Mouse (Mus musculus): ENCODE results near the gene Cer1. TPM values are rescaled to one million over a fixed set of nuclear protein-coding genes. Genes with fewer than 3 reads are reported as not detected.
A peak's percentile ranks its signal among the peaks of the same experiment; 100 is the strongest.

Cer1 gene
- polyA plus RNA-seq, 1 experiment: not detected

DNA sequence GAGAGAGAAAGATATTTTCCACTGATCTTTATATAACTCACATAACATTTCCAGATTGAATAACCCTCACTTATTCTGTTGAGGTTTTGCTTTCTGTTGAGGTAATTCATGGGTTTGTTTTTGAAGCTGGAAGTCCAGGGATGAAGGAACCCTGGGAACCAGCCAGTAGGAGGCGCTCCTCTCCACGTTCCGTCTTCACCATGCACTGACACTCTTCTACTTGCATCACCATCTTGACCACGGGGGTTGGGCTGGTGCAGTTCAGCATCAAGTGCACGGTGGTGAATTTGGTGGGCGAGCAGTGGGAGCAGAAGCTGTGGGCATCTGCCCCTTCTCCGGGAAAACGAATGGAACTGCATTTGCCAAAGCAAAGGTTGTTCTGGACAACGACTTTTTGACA is 2.4 kb downstream of the Cer1 start:
- no peak overlapping the region for H3K4me3 ChIP-seq (replicated peaks; ENCODE audit: control insufficient read depth, low read depth, low read length)
- no peak overlapping the region for H3K27ac ChIP-seq (ENCODE audit: control insufficient read depth, insufficient read depth, low read depth, low read length, poor library complexity)
- H3K4me1 ChIP-seq (ENCODE audit: control insufficient read depth, insufficient read depth, low read length): no peaks in the 10 kb centered on the region
- peak; percentile 16; the same call in 1 of the 2 replicates for TF ChIP-seq CTCF (IDR thresholded peaks at IDR 0.05; ENCODE audit: control insufficient read depth, insufficient read depth, low read length)
- no peak for TF ChIP-seq POLR2A (IDR thresholded peaks at IDR 0.05; ENCODE audit: borderline replicate concordance, control insufficient read depth, low read depth, low read length)
- 78% methylated on average over 9 of the region's 9 CpGs for WGBS

DNA sequence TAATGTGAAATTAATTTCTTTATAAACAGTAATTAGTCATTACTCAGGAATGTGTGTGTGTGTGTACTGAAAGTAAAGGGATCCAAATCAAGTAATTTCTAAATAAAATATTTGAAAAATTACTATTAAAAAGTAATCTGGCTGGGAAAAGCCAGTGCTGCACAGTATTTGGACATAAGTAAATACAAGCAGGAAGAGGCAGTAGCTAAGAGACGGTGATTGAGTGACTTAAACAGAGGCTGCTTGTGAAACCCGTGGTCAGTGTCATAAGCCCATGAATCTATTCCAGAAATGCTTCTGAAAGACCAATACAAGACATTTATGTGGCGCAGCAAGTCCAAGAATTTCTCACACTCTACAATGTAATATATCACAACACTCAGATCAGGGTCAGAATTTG is 3.6 kb downstream of the Cer1 start:
- Histone ChIP-seq H3K4me3 (replicated peaks; ENCODE audit: control insufficient read depth, low read depth, low read length) (no peak overlapping the region), H3K27ac (ENCODE audit: control insufficient read depth, insufficient read depth, low read depth, low read length, poor library complexity) (no peak overlapping the region), H3K4me1 (ENCODE audit: control insufficient read depth, insufficient read depth, low read length) (no peaks in the 10 kb centered on the region; the same call in 1 of the 2 replicates)
- TF ChIP-seq CTCF (IDR thresholded peaks at IDR 0.05; ENCODE audit: control insufficient read depth, insufficient read depth, low read length): no peak
- TF ChIP-seq POLR2A (IDR thresholded peaks at IDR 0.05; ENCODE audit: borderline replicate concordance, control insufficient read depth, low read depth, low read length): no peak
- 57% methylated on average over 3 of the region's 3 CpGs for WGBS

DNA sequence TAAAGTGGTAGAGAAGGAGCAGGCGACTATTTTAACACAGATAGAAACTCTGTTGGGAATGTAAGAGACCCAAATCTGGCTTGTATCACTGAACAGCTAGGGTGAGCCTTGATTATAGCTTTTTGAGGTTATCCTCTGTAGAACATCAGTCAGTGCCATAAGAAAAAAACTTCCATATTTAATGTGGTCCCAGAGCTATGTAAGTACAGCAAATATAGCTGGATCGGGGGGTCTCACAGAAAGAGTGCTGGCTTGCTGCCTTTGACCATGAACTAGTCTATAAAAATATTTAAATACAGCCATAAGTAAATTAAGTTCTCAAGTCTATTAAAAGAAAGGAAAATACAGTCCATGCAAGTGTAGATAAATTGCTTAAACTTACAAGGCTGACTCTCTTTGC is 4.7 kb downstream of the Cer1 start:
- H3K27ac ChIP-seq (ENCODE audit: control insufficient read depth, insufficient read depth, low read depth, low read length, poor library complexity): no peak overlapping the region
- H3K4me1 ChIP-seq (ENCODE audit: control insufficient read depth, insufficient read depth, low read length): no peaks in the 10 kb centered on the region; the same call in 1 of the 2 replicates
- 72% methylated on average over 2 of the region's 2 CpGs for WGBS
- TF ChIP-seq CTCF (IDR thresholded peaks at IDR 0.05; ENCODE audit: control insufficient read depth, insufficient read depth, low read length) (no peak), POLR2A (IDR thresholded peaks at IDR 0.05; ENCODE audit: borderline replicate concordance, control insufficient read depth, low read depth, low read length) (no peak)
- no peak overlapping the region for H3K4me3 ChIP-seq (replicated peaks; ENCODE audit: control insufficient read depth, low read depth, low read length)

- TF ChIP-seq POLR2A (IDR thresholded peaks at IDR 0.05; ENCODE audit: borderline replicate concordance, control insufficient read depth, low read depth, low read length) (no peak), CTCF (IDR thresholded peaks at IDR 0.05; ENCODE audit: control insufficient read depth, insufficient read depth, low read length) (no peak)
- 73% methylated on average over 6 of the region's 6 CpGs for WGBS
- Histone ChIP-seq H3K4me1 (ENCODE audit: control insufficient read depth, insufficient read depth, low read length) (no peaks in the 10 kb centered on the region; the same call in 1 of the 2 replicates), H3K4me3 (replicated peaks; ENCODE audit: control insufficient read depth, low read depth, low read length) (no peak overlapping the region), H3K27ac (ENCODE audit: control insufficient read depth, insufficient read depth, low read depth, low read length, poor library complexity) (no peak overlapping the region)
Measured at GRCm38 (mm10) chr4:82879152-82879551, 5.8 kb downstream of the Cer1 start.

DNA sequence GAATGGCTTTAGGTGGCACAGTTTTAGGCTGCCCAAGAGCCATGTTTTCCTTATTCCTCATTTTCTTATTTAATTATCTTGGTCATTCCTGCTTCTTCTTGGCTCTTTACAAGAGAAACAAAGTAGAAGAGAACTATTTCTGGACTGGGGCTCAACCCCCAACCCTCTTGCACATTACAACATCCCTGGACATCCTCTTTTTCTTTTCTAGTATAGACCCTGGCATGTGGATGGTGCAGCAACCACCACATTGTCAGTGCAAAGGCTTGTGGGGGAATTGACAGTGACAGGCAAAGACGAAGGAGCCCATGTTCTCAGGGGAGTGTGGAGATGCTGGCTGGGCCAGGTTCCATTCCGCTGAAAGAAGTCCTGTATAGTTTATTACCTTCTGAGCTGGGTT is 8.3 kb downstream of the Cer1 start:
- WGBS: 51% methylated on average over 2 of the region's 2 CpGs
- Histone ChIP-seq H3K4me1 (ENCODE audit: control insufficient read depth, insufficient read depth, low read length) (no peaks in the 10 kb centered on the region; the same call in 1 of the 2 replicates), H3K4me3 (replicated peaks; ENCODE audit: control insufficient read depth, low read depth, low read length) (no peak overlapping the region), H3K27ac (ENCODE audit: control insufficient read depth, insufficient read depth, low read depth, low read length, poor library complexity) (no peak overlapping the region)
- TF ChIP-seq POLR2A (IDR thresholded peaks at IDR 0.05; ENCODE audit: borderline replicate concordance, control insufficient read depth, low read depth, low read length): no peak
- no peak for TF ChIP-seq CTCF (IDR thresholded peaks at IDR 0.05; ENCODE audit: control insufficient read depth, insufficient read depth, low read length)

- 79% methylated on average over 4 of the region's 4 CpGs for WGBS
- no peak overlapping the region for H3K27ac ChIP-seq (ENCODE audit: control insufficient read depth, insufficient read depth, low read depth, low read length, poor library complexity)
- H3K4me1 ChIP-seq (ENCODE audit: control insufficient read depth, insufficient read depth, low read length): no peaks in the 10 kb centered on the region; the same call in 1 of the 2 replicates
- TF ChIP-seq CTCF (IDR thresholded peaks at IDR 0.05; ENCODE audit: control insufficient read depth, insufficient read depth, low read length) (no peak), POLR2A (IDR thresholded peaks at IDR 0.05; ENCODE audit: borderline replicate concordance, control insufficient read depth, low read depth, low read length) (no peak)
- no peak overlapping the region for H3K4me3 ChIP-seq (replicated peaks; ENCODE audit: control insufficient read depth, low read depth, low read length)
Measured at GRCm38 (mm10) chr4:82875532-82875931, 9.4 kb downstream of the Cer1 start.

DNA sequence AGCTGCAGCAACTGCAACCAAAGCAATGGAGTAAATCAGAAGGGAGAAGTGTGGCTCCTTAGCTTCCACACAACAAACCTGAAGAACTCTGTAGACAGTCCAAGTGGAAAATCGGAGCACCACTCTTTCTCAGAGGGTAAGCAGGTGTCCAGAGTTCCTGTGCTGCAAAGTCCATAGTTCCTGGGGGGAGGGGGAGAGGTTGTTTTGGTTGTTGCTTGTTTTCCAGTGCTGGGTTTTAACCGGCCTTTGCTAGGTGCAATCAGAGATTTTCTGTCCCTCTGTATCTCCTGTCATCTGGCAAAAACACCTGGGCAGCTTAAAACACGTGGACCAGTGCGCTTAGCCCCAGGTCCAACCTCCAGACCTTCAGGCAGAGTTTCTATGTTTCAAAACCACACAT is 10.2 kb downstream of the Cer1 start:
- no peak for TF ChIP-seq POLR2A (IDR thresholded peaks at IDR 0.05; ENCODE audit: borderline replicate concordance, control insufficient read depth, low read depth, low read length)
- TF ChIP-seq CTCF (IDR thresholded peaks at IDR 0.05; ENCODE audit: control insufficient read depth, insufficient read depth, low read length): no peak
- Histone ChIP-seq H3K27ac (ENCODE audit: control insufficient read depth, insufficient read depth, low read depth, low read length, poor library complexity) (no peak overlapping the region), H3K4me1 (ENCODE audit: control insufficient read depth, insufficient read depth, low read length) (no peaks in the 10 kb centered on the region; the same call in 1 of the 2 replicates), H3K4me3 (replicated peaks; ENCODE audit: control insufficient read depth, low read depth, low read length) (no peak overlapping the region)
- 66% methylated on average over 4 of the region's 4 CpGs for WGBS

- WGBS: 85% methylated on average over 4 of the region's 4 CpGs
Measured at GRCm38 (mm10) chr4:82872548-82872947, 12.4 kb downstream of the Cer1 start.

DNA sequence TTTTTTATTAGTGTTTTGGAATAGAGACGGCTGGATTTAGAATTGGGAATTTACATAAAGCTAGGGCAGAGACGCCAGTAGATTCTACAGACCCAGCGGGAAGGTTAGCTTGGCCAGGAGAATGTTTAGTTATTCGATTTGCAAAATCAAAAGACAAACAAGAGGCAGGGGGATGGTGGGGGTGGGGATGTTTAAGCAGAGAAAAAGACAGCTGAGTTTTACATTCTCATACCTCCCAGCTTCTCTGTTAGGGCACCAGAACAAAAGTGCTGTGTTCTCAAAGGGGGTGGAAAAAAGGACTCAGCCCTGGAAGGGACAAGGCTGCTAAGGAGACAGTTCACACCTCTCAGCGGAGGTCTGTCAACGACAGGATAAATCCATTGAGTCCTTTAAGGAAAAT is 12.8 kb downstream of the Cer1 start:
- 80% methylated on average over 6 of the region's 6 CpGs for whole genome bisulfite sequencing
- TF ChIP-seq POLR2A (IDR thresholded peaks at IDR 0.05; ENCODE audit: borderline replicate concordance, control insufficient read depth, low read depth, low read length) (no peak), CTCF (IDR thresholded peaks at IDR 0.05; ENCODE audit: control insufficient read depth, insufficient read depth, low read length) (no peak)
- Histone ChIP-seq H3K4me1 (ENCODE audit: control insufficient read depth, insufficient read depth, low read length) (no peaks in the 10 kb centered on the region; the same call in 1 of the 2 replicates), H3K4me3 (replicated peaks; ENCODE audit: control insufficient read depth, low read depth, low read length) (no peak overlapping the region), H3K27ac (ENCODE audit: control insufficient read depth, insufficient read depth, low read depth, low read length, poor library complexity) (no peak overlapping the region)

More at GRCm38 (mm10) chr4:82872548-82872947, 12.4 kb downstream of the Cer1 start:
- Histone ChIP-seq H3K4me1 (ENCODE audit: control insufficient read depth, insufficient read depth, low read length) (no peaks in the 10 kb centered on the region; the same call in 1 of the 2 replicates), H3K27ac (ENCODE audit: control insufficient read depth, insufficient read depth, low read depth, low read length, poor library complexity) (no peak overlapping the region), H3K4me3 (replicated peaks; ENCODE audit: control insufficient read depth, low read depth, low read length) (no peak overlapping the region)
- TF ChIP-seq CTCF (IDR thresholded peaks at IDR 0.05; ENCODE audit: control insufficient read depth, insufficient read depth, low read length) (no peak), POLR2A (IDR thresholded peaks at IDR 0.05; ENCODE audit: borderline replicate concordance, control insufficient read depth, low read depth, low read length) (no peak)

All from bone marrow, adult 2 months (tissue).